Mouse (Mus musculus) T-helper 2 cell (primary cell): Measurements from ENCODE around the gene Ms4a18.

Experiments used
- in situ Hi-C: fragments of 300-600 bp; cut with MboI, MseI; formaldehyde crosslinking; loops from one replicate; pipeline ENCODE4 v1.15.1; 2025; ENCODE audit warnings: high pct_unique_total_duplicates

Gene Ms4a18

DNA sequence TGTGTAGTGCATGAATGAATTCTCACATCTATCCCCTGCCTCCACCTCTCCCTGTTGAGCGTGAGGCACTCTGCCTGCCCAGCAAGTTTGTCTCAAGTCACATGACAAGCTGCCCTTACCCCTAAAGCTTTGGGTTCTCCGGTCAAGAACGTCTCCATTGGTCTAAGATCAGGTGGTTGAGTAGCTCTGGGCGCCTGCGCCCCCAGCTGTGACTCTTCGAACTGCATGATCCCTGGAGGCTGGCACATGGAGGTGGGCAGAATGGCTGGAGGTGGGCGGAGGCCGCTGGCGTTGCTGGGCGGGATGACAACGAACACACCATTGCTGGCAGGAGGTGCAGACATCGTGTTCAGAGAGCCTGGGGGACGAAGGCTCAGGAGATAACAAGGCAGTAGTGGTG, 33.3 kb downstream of the Ms4a18 start:
- in situ Hi-C loops: no loop called here

DNA sequence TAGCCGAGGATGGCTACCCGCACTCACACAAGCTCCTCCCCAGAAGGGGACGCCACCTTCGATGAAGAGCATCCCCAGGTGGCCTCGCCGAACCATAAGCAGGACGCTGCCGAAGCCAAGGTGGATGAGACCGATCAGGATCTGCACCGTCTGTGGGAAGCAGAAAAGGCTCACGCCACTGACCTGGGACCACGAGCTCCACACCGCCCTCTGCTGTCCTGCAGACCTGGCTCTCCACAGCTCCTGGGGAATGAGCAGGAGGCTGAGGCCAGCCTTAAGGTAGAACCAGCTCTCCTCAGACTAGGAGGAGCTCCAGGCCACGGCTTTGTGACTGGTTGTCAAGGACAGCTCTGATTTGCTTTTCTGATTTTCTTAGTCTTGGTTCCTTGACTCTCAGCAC, 34.7 kb downstream of the Ms4a18 start:
- in situ Hi-C loops: no loop called here

DNA sequence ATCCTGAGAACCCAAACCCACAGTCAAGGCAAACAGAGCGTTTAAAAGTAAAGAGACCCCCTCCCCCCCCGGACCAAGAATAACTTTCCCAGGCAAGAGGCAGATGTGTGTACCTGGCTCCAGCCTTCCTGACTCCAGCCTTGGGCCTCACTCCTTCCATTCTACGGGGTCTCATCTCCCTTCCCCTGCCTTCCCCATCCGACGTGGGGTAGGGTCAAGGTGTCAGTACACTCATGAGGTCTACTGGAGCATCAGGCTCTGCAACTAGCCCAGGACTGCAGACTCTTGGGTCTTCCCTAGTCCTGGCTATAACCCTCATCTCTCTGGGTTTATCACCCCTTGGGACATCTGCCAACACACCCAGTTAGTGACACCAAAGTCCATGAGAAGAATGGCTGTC, 37.6 kb downstream of the Ms4a18 start:
- in situ Hi-C loops: no loop called here

DNA sequence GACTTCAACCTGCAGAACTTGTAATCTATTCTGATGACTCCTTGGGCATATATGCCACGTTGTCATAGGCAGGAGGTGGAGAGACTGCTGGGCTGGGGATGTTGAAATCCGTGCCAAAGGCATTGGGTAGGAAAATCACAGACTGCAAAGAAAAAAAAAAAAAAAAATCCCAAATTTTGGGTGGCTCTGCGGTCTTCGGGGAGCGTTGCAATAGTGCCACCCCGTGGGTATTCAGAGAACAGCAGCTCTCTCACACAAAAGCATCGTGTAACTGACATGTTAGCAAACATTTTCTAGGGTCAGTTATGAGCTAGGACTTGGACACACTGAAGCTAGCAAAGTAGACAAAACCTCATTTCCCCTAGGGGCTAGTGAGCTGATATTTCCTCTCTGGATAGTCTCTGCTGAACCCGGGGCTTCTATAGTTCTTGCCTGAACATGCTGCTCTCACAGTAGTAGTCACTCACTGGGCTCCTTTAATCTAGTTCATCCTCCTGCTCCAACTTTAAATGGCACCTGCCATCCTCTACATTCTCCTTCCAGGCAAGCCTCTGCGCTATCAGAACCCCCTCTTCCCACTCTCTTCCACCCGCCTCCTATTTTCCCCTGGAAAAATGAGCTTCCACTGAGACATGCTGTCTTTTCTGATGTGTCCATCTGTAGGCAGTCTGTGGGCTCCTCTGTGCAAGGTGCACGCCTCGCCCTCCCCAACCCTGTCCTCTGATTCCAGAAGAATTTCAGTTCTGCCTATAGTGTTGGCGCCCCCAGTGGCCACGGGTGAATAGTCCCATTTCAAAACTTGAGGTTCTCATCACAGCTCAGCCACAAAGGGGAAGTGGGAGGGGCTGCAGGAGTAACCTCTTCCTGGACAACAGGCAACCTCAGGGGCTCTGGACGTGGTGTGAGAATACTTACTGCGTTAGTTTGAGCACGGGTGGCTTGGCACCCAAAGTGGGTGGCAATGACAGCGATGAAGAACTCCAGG, 38.4 kb downstream of the Ms4a18 start:
- in situ Hi-C loops: no loop called here

DNA sequence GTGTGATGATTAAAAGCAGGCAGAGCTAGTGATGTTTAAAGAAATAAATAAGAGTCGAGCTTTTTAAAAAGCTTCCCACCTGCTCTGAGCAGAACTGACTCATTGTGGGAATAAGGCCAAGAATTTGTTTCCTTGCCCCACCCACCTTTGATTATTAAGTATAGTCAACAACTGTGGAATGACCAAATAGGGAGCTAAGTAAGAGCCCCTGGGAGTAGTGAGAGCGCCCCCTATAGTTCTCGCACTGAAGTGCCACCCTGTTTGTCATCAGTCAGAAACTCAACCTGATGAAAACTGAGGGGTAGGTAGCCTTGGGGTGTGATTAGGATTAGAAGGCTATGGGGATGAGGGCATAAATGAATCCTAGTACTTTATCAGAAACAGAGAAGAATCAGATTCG, 41.5 kb downstream of the Ms4a18 start:
- in situ Hi-C loops: no loop called here

DNA sequence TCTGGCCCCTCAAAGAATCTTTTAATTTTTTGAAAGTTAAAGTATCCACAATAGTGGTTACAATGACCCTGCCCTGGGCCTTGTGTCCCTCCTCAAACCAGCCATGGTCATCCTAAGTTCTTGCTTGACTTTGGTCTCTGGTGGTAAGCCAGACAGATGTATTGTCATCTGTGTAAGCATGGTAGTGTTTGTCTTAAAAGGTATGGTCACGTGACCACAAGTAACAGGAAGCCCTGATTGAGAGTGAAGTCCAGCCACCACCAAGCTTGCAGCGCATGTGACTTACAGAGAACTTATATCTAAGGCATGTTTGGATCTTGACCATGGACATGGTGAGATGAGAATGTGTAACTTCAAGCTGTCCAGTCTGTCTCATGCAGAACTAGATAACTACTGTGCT, 42.6 kb downstream of the Ms4a18 start:
- in situ Hi-C loops: no loop called here

DNA sequence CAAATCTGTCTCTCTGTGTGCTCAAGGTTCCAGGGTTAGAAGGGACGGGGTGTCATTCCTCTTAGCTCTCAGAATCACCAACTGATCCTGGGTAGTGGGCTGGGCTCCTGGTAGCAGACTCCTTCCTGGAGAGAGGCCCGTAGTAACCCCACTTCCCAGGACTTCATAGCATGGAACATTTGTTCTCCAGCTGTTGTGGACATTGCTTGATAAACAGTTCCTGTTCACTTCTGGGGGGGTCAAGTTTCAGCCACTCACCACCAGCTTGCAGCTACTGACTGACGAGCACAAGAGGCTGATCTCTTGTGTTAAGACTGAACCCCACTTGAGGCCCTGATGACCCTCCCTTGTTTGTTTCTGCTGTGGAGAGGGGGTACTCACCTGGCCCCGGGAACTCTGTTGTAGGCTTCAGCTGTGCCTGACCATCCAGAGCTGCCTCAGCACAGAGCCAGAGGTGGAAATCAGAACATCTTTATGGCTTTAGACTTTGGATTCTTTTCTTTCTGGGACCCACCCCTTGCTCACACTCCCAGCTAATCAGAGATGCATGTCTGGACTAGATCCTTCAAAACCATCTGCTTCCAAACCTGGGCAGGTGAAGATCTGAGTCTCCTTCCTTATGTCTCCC, 43.5 kb downstream of the Ms4a18 start, which contains the start of gene Ms4a10:
Gene Ms4a10 (minus strand): TSS at position 433 of the 628 bp plus-strand sequence.
- in situ Hi-C loops: no loop called here

DNA sequence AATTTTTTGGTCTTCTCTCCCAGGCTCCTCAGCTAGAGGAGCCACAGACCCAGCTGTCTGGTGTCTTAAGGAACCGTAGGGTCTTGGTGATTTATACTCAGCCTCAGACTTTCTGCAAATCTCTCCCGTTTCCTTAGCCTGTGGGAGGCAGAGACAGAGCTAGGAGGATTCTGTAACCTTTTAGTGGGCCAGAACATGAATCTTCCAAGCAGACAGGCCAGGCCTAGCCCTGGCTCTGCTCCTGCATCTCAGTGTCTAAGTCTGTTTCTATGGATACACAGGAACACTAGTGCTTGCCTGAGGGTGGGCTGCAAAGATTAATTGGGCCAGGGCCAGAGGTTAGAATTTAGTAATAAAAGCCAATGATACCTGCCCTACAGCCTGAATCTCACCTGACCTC, 44.6 kb downstream of the Ms4a18 start:
- in situ Hi-C loops: no loop called here

DNA sequence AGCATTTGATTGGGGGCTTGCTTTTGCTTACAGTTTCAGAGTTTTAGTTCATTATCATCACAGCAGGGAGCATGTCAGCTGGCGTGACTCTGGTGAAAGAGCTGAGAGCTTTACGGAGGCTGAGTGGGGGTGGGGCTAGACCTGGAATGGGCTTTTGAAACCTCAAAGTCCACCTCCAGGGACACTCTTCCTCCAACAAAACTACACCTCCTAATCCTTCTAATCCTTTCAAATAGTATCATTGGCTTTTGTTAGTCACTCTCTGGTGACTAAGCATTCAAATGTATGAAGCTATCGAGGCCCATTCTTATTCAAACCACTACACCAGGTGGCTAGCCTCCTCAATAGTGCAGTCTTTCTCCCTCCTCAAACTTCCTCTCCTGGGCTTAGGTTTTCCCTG, 45.2 kb downstream of the Ms4a18 start:
- in situ Hi-C loops: no loop called here

DNA sequence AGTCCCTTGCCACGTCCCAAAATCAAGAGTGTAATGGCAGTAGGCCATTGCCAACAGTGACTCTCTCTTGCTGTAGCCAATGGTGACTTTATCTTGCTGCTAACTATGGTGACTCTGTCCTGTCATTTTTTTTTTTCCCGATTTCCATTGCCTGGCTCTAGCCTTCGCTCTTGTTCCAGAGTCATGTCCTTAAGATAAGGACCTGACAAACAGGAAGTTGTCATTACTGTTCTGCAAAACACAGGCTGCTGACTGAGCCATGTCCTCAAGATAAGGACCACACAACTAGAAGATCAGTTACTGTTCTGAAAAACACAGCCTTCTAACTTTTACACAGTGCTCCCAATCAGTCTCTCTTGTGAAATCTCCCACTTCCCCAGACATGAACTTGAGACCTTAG, 47.4 kb downstream of the Ms4a18 start:
- in situ Hi-C loops: no loop called here

DNA sequence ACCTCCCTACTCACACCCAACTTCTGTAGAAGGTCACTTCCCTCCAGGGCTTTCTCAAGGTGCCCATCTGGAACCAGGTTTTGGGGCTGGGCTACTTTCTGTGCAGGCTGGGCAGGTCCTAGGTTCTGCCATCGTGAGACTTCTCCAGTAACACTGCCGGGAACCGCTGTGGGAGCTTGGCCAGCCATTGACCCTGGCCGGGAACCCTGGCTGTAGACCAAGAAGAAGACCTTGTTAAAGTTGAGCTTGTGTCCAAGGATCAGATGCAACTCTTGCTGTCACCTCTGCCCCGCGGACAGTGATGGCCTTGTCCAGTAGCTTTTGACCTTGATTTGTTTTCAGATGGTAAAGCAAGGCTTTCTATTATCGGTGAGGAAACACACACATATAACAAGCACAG, 49.3 kb downstream of the Ms4a18 start:
- in situ Hi-C loops: no loop called here

DNA sequence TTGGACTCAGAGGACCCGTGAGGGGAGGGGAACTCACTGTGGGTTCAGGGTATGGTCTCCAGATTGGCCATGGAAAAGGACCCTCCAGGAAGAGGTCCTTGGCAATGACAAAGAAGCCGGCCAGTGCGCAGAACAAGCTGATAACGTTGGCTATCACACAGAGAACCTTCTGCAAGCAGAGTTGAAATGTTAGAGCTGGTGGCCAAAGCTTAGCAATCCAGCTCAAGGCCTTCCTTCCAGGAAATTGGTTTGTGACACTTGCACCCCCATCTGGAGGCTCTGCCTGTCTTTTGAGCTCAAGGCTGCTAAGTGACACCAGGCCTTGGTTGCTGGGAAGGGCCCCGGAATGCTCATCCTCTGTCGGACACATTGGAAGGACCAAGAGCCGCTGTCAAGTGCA, 52.1 kb downstream of the Ms4a18 start:
- in situ Hi-C loops: no loop called here

DNA sequence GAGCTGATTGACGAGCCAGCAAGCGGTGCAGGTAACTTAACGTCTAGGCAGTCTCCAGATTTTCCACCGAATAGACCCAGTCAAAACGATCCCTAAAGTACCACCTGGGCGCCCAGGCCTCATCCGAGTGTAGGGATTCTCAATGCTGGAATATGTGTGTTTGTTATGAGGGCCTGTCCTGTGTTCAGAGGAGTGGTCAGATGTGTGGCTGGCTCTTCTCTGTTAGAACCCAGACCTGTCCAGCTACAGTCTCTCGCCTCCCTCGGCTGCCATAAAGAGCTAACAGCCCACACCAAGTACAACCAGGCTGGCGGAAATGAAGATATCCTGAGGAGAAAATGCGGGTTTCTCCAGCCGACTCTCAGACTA, 57.9 kb downstream of the Ms4a18 start:
- in situ Hi-C loops: loop anchor here (5.0 kb wide), 1 partner anchor 283 kb away; the partner anchor contains the start of gene Pga5

DNA sequence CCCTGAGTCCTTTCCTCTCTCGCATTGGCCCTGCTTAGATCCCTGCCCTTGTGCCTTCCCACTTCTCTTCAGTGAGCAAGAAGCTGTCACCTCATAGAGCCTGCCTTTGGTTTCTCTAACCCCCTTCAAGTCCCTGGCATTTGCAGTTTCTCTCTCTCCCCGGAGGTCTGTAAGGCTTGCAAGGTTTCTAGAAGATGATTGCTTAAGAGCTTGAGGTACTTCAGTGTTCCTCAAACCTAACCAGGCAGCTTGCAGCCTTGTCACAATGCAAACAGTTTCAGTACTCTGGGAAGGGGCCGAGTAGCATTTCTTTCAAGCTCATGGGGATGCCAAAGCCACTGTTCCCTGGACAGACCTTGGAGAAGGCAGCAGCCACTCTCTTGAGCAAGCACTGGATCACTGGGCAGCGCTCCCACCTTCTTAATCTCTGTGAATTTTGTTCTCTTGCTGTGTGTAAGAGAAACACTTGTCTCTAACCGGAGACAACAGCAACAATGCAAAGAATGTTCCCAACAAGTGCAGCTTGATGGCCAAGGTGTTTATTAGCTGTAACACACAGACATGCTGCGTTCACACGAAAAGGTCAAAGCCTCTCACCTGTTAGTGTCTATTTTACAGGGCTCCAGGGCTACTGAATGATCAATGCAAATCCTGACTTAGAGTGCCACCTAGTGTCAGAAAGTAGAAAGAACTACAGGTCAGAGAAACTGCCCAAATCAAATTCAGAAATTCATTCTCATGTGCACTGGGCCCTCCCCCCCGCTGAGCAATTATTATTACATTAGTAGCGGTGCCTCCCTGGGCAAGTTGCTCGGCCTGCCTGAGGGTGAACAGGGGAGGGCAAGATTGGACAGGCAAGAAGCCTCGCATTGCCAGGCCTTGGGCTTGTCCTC, 58.5 kb downstream of the Ms4a18 start:
- in situ Hi-C loops: no loop called here

DNA sequence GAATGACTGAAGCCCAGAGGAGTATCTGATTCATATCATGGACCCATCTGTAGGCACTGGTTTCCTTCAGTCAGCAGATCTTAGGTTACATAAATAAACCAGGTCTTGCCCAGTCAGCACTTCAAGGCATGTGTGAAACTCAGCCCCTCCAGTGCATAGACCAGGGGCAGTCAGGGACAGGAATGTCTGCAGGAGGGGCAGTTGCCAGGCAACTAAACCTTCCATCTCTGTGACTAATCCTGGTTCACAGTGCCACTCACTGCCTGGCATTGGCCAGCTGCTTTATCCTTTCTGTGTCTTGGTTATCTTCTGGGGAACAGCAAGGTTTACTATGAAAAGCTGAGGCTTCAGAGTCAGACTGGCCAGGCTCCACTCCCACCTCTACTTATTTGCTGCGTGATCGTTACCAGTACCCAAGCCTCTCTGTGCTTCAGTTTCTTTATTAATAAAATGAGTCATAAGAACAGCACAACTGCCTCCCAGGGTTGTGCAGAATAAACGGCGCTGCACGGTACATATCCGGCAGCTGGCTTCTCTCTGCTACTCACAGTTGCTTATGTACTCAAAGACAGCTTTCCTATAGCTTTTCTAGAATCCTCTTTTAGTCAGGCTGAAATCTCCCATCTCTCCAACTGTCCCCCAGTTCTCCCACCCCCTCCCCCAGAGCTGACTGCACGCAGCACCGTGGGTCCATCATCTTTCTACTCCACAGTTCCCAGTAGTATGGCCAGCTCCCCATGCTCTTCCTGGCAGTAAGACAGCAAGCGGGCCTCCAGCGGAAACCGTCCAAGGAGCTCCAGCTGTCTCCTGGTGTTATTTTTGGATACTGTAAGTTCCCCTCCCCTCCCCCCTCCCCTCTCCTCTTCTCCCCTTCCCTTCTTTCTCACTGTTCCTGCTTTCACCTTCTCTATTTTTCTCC, 65.6 kb downstream of the Ms4a18 start:
- in situ Hi-C loops: no loop called here

DNA sequence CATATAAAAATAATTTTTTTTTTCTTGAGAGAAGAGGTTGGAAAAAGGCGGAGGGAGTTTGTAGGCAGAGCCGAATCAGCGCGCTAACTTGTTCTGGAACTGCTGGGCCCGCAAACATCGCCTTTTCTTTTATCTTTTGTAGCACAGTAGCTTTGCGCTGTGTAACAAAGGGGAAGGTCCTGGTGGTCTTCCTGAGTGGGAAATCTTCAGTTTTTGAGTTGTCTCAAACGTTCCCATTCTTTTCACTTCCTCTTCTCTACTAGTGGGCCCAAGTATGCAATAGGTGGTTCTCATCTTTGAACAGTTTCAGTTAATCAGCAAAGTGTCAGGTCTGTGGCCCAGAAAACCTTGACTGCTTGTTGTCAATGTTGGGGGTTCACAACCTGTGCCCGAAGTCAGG, 68.3 kb downstream of the Ms4a18 start:
- in situ Hi-C loops: no loop called here

DNA sequence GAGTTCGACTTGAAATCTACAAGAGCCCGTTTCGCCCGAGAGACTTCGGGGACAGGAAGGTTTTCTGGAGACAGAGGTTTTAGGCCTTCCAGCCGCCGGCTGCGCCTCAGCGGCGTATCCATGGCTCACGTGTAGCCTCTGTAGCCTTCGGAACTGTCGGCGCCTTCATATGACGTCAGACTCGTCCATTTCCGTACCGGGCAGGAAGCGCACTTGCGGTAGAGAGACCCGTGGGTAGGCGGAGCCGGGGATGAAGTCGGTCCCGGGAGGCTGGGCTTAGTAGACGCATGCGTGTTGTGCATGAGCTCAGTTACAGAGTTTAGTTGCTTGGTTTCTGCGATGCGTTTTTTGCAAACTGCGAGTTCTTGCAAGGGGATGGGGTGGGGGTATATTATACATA, 68.7 kb downstream of the Ms4a18 start, which contains the start of gene Ccdc86:
Gene Ccdc86 (minus strand): TSS at position 155 of the 400 bp plus-strand sequence.
- in situ Hi-C loops: no loop called here

DNA sequence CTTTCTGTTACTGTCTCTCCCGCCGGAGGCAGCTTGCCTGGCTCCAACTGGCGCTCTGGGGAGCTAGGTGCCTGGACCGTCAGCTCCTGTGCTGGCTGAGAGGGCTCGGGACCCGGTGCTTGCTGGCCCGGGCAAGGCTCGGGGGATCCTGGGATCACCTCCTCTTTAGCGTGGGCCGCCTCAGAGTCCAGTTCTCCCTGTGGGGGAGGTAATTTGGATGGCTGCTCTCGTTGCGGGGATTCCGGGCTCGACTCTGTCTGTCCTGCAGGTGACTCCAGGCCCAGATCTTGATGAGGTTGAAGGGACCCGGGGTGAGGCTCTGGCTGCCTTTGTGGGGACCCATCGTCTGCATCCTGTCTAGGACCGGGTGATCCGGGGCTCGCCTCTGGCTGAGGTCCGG, 69.4 kb downstream of the Ms4a18 start:
- in situ Hi-C loops: no loop called here

DNA sequence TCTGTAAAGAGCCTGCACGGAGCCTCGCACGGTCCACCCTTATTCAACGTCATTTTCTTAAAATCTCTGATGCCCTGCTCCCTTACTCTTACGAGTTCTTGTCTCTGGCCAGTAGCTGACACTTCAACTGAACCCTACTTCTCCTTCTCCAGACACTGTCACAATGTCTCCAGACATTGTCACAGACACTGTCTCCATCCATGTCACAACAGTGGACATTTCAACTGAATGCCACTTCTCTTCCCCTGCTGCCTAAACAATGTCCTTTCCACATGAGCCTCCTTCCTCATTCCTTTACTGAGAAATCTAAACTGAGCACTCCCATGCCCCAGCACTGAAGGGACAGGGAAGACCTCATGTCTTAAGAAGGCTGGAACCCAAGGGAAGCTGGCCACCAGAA, 70.6 kb downstream of the Ms4a18 start:
- in situ Hi-C loops: no loop called here
